Mouse (Mus musculus) retina, embryonic 14.5 days (tissue): ENCODE data around the gene Pcolce.
A peak's percentile ranks its signal among the peaks of the same experiment; 100 is the strongest.

Source experiments
- DNase-seq: peaks from one replicate; pipeline ENCODE4 v3.0.0-alpha.2; 2015; ENCODE audit warnings: low spot score

Pcolce gene

GRCm38 (mm10) chr5:137613550-137613949 lies at the start of gene Pcolce:
Pcolce (minus strand) TSS chr5:137613784.
- no peak for DNase-seq

DNA sequence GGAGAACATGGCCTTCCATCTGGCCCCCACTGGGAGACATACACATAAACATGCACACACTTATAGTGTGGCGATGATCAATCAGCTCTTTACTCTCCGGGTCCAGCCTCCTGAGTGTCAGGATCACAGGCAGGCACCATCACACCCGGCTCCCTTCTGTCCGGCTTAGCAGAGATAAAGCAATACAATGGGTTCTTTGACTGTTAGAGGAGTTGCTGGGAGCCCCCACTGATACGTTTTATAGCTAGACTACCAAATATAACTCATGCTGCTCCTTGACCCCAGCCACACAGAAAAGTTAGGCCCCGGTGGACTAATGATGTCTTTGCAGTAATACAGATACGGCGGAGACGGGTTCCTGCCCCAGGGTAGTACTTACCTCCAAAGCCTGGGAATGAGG lies 49.5 kb upstream of the Pcolce start:
- no peak for DNase-seq

GRCm38 (mm10) chr5:137660064-137660688 lies 46.6 kb upstream of the Pcolce start:
- no peak for DNase-seq

DNA sequence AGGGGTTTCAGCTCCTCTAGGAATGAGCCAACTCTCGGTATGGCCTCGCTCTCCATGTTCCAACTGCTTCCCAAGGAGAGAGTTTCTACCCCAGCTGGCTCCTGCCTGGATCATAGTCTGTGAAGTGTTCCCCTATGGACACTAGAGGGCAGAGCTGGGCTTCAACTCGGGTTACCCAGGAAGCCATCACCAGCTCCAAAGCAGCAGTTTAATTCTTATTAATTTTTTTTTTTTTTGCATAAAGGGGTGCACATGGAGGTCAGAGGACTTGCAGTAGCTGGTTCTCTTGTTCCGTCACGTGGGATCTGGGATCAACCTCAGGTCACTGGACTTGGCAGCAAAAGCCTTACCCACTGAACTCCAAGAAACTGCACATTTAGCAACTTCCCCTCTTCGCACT lies 43.4 kb upstream of the Pcolce start:
- DNase-seq, result peak; percentile 91

GRCm38 (mm10) chr5:137654746-137655145 lies 41.2 kb upstream of the Pcolce start:
- DNase-seq, result peak; percentile 64

DNA sequence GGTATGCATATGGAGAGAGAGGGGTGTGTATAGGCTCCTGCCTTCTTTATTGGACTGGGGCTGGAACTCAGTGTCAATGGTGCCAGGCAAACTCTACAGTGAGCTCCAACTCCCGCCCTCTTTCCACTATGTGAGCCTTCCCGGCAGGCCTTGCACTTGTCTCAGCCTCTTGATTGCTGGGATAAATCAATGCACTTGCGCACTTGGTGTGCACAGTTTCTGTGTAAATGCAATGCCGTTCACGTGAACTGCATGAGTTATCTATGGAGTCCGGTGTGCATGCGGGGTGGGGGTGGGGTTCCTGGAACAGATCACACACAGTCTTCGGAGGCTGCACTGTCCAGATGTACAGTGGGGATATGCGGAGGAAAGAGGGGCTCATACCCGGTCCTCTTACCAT lies 39.8 kb upstream of the Pcolce start:
- DNase-seq, result no peak

DNA sequence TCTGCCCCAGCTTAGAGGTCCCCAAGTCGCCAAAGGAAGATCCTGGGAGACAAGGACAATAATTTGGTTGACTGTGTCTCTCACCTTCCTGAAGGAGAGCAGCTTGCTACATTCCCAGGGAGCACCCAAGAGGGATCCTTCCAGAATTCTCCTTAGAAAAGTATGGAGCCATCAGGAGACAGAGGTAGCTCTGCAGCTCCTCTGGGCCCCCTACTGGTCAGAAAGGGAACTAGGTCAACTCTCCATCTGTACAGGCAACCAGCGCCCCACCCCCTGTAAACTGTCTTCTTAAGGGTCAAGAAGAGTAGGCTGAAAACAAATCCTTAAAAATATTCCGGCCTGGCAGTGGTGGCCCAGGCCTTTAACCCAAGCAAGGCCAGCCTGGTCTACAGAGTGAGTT lies 38.9 kb upstream of the Pcolce start:
- DNase-seq, result peak; percentile 95

DNA sequence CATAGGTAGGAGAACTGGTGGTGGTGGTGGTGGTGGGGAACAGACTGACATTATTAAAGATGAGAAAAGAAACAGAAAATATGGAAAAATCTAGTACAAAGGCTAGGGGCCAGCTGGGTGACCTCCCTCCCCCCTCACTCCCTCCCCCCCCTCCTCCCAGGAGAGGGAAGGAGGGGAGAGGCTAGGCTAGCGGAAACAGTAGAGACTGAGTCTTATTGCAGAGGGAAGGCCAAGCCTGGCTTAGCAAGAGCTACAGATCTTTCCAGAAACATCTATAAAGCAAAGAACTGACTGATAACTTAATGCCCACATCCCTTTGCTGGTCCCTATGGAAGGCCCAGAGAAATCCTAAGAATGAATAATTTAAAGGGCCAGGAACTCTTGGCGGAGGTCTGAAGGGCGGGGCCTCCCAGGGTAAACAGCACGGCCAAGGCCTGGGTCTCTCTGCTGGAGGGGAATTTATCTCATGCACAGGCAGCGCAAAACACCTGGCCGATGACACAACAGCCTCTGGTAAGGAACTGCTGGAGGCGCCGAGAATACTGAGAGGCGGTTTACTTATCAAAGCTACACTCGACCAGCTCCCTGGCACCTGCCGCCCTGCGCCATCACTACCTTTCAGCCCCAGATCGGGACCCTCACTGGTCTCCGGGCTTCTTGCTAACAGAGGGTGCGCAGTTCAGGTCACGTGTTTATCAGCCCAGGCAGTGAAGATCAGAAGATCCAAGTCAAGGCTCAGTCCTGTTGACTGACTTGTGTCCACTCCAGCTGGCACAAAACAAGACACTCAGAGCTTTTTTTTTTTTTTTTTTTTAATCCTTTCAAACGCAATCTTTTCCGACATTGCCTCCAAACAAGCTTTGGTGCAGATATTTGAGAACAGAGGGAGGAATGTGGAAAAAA lies 36.3 kb upstream of the Pcolce start:
- peak; percentile 25 for DNase-seq

DNA sequence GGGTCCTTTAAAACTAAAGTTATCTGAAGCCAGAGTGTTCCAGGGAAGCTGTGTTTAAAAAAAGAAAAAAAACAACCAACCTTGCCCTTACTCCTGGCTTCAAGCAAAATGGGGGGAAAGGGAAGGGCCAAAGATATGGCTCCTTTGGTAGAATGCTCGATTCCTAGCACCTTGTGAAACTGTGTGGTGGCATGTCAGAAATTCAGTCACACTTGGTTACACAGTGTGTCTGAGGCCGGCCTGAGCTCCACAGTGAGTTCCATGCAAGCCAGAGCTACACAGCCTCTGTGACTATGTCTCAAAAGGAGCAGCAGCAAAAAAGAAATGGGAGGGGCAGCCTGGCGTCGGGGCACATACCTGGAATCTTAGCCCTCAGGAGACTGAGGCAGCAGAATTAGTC lies 35.7 kb upstream of the Pcolce start:
- no peak for DNase-seq

- DNase-seq, result no peak
Measured at GRCm38 (mm10) chr5:137647827-137648601, 34.4 kb upstream of the Pcolce start.

DNA sequence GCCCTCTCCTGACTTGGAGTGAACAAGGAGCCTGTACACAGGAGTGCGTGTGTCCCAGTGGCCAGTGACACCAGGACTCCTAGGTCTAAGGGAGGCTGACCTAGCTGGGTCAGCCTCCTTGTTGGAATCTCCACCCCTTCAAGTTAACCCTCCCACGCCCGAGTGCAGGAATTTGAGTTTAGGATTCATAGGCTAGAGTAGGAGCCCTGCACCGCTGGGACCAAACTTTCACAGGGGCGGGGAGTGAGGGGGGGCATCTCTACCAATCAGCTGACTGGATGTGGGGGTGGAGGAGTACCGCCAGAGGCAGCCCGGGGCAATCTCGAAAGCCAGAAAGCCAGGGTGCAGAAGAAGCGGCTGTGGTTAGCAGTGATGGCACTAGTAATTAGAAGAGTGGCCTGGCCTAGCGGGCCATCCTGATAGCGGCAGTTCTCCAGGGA lies 32.1 kb upstream of the Pcolce start, which contains the start of gene Irs3:
Irs3 (minus strand) TSS at position 63 of the 440 bp plus-strand sequence.
- DNase-seq, result peak; percentile 27

GRCm38 (mm10) chr5:137645091-137645651 lies 31.6 kb upstream of the Pcolce start:
- peak; percentile 46 for DNase-seq

DNA sequence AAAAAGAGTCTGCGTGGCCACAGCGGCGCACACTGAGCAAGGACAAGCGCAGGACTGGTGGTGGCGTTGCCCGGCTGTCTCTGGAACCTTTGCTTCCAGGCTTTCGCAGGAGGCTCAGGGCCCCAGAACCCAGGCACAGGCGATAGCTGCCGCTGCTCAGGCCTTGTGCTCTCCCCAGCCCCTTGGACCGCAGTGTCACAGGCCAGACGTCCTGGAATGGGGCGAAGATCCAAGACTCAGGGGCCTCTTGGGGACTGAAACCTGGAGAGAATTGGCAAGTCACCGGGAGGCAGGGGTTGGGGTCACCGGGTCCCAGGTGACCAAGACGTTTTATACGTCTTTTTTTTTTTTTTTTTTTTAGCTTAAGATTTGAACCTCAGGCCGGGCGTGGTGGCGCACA lies 30.9 kb upstream of the Pcolce start:
- DNase-seq, result no peak

DNA sequence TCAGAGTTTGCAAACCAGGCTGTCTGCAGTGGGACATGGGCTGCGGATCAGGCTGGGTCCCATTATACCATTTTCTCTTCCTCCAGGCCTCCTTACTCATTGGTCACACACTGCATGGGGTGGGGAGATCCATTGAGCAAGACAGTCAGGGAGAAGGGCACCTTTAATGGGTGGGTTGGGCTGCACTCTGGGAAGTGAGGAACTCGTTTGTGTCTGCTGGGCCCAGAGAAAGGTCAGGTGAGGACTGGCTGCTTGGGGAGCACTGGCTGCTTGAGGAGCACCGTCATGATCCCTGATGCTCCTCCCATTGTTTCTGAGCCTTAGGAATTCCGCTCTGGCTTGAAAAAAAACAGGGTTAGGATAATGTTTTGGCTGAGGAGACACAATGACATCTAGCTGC lies 29.3 kb upstream of the Pcolce start:
- no peak for DNase-seq

DNA sequence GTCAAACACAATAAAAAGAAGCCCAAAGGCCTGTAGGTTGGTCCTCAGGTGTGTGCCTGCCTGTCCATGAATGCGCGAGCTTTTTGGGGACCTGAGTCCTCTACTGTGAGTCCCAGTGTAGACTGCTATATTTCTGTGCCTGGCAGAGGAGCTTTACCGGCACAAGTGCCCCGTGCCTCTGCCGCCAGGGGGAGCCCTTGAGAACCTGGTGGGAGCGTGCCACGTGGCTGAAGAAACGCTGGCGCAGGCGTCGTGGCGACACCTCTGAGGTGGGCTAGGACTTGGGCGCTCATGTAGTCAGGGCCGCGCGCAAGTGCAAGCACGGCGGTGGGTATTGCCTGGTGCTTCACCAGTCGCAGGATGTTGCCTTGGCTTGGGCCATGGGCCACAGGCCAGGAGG lies 27.5 kb upstream of the Pcolce start, which contains the start of gene Sap25:
Sap25 (plus strand) TSS at position 281 of the 400 bp plus-strand sequence.
- no peak for DNase-seq

DNA sequence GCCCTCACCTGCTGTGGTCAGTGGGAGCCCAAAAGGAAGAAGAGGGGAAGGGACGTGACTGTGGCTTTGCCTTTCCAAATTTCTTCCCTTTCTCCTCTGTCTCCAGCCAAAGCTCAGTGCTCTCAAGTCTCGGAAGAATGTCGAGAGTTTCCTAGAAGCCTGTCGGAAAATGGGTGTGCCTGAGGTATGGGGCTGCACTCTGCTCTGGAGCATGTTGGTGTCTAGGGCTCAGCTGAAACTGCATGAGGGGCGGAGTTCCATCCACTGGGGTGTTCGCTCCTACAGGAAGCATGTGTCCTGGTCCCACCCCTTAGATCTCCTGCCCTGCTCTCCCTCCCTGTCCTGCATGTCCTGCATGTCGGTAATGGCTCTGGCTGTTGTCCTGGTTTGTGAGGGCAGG lies 25.9 kb upstream of the Pcolce start:
- no peak for DNase-seq

DNA sequence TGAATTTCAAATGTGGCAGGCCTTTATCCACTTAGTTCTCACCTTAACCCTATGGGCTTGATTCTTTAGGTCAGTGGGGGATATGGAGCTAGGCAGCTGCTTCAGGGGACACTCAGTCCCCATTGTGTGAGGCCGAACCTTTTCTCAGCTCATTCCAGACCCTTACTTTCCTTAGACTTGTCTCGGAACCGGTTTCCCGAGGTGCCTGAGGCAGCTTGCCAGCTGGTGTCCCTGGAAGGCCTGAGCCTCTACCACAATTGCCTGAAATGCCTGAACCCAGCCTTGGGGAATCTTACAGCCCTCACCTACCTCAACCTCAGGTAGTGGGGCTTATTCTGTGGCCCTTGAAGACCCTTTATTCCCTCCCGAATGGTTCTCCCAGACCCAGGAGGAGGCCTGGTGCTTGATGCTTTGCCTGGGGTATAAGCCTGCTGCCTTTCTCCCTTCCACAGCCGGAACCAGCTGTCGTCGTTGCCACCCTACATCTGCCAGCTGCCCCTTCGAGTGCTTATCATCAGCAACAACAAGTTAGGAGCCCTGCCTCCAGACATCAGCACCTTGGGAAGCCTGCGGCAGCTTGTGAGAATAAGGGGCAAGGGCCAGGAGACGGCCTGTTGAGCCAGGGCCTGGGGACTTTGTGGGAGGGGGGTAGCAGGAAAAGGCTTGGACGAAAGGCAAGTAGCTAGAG lies 20.0 kb upstream of the Pcolce start:
- DNase-seq, result no peak

DNA sequence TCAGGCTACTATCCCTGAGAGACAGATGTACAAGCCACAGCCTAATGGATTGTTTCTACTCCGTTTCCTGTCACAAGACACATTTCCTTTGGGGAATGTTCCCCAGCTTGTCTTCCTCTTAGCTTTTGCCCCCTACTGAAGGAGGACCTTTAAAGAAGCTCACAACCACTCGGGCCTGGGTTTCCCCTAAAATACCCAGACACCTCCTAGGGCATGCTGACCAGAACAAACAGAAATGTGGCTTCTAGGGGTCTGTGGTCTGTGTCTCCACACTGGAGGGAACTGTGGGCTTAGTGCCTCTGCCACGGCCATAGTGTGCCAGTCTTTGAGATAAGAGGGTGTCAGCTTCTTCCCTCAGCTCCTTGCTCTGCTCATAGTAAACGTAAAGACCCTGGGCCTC lies 18.0 kb upstream of the Pcolce start:
- no peak for DNase-seq

- DNase-seq, result no peak
Measured at GRCm38 (mm10) chr5:137631171-137631570, 17.6 kb upstream of the Pcolce start.

GRCm38 (mm10) chr5:137630602-137631001 lies 17.0 kb upstream of the Pcolce start:
- no peak for DNase-seq

GRCm38 (mm10) chr5:137629906-137630545 lies 16.4 kb upstream of the Pcolce start:
- DNase-seq, result no peak
